Mouse (Mus musculus) adipocyte (in vitro differentiated cells): Measurements from ENCODE around the gene Ptges3l.
"Not testable (repeated sequence)": the region's sequence is repeated elsewhere in the genome, so short reads cannot be mapped to it uniquely, and the experiment has no call there.

ENCODE experiments used
- DNase-seq: peaks from one replicate; pipeline ENCODE4 v3.0.0-alpha.2; 2016; ENCODE audit warnings: low spot score

Gene Ptges3l

GRCm38 (mm10) chr11:101420148-101420547 is 5.0 kb downstream of the Ptges3l start:
- DNase-seq, result no peak

DNA sequence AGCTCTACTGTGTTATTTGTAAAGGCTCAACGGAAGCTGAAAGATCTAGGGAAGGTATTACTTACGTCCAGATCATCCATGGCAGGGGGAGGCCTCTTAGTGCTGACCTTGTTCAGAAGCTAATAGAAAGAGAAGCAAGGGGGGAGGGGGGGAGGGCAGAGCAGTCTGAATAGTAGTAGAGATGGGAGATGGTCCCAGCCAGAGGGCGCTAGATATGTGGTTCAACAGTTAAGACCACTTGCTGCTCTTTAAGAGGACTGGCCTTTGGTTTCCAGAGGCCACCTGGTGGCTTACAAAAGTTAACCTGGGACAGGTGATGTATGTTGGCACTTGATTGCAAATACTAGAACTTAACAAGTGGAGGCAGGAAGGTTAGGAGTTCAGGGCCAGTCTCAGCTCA is 5.5 kb downstream of the Ptges3l start:
- DNase-seq, result no peak

DNA sequence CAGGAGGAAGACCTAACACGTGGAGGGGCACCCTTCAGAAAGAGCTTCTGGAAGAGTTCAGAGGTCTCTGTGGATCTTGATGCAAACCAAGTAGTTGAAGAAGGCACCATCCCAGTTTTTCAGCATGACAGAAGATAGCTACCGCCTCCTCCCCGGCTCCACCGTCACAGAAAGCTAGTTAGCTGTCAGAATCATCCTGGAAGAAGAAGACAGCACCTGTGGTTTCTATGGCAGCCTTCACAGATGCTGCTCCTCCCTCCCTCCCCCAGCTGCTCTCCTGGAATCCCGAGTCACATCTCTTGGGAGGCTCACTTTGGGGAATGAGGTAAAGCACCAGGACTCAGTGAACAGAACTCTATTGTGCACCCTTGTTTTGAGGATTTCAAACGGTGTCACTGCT is 6.1 kb downstream of the Ptges3l start:
- no peak for DNase-seq

- peak; percentile 75 for DNase-seq
These were observed 7.9 kb downstream of the Ptges3l start, which contains the start of gene Aarsd1 for GRCm38 (mm10) chr11:101417101-101417855. Aarsd1 (minus strand) TSS chr11:101417615.

GRCm38 (mm10) chr11:101416433-101417100 is 8.6 kb downstream of the Ptges3l start:
- peak; percentile 62 for DNase-seq

DNA sequence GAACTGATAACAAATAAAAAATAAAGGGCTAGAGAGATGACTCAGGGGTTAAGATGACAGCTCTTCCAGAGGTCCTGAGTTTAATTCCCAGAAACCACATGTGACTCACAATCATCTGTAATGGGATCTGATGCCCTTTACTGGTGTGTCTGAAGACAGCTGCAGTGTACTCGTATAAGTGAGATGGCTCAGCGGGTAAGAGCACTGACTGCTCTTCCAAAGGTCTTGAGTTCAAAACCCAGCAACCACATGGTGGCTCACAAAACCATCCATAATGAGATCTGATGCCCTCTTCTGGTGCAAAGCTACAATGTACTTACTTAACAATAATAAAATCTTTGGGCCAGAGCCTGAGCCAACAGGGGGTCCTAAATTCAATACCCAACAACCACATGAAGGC is 9.8 kb downstream of the Ptges3l start:
- peak; percentile 36 for DNase-seq

GRCm38 (mm10) chr11:101395110-101395509 is 30.0 kb downstream of the Ptges3l start:
- DNase-seq, result peak; percentile 94

DNA sequence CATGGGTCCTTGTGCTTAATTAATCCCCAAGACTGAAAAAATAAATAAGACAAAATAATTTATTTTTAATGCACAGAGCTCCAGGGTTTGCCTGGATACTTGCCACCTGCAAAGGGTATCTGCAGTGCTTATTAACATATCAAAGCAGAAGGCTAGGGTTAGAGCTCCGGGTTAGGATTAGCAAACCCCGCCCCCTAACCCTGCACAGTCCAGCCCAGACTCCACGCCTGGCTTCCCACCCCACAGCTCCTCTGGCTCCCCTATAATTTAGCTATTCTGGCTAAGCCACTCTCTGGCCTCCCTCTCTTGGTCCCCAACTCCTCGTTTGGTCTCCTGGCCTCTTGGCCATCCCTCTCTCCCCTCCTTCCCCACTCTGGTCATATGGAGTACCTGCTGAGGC is 43.3 kb downstream of the Ptges3l start:
- DNase-seq, result no peak

- peak; percentile 97 for DNase-seq
These were observed 46.2 kb downstream of the Ptges3l start for GRCm38 (mm10) chr11:101378926-101379325.

DNA sequence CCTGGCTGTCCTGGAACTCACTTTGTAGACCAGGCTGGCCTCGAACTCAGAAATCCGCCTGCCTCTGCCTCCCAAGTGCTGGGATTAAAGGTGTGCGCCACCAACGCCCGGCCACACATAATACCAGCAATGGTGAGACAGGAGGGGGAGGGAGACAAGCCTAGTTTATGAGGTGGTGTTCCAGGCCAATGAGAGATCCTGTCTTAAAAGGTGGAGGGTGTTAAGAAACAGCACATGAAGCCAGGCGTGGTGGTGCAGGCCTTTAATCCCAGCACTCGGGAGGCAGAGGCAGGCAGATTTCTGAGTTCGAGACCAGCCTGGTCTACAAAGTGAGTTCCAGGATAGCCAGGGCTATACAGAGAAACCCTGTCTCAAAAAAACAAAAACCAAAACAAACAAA is 46.9 kb downstream of the Ptges3l start:
- not testable (repeated sequence) for DNase-seq

DNA sequence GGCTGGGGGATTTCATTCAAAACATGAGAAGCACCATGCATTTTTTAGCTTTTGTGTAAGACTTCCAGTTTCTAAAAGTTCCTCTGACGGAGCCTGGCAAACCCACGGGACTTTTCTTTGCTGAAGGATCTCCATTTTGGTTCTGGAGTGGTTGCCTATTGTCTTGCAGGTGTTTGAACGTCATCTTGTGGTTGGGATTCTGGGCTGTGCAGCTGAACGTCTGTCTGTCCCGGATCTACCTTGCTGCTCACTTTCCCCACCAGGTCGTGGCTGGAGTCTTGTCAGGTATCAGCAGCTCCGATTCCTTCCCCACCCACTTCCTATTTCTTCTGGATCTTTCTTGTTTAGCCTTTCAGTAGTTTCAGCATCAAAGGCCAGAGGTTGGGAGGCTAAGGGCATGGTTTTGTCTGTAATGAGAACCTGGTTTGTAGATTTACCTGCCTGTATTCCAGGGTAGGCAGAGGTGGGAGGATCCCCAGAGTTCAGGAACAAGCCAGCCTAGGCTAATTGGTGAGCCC is 50.7 kb downstream of the Ptges3l start:
- no peak for DNase-seq

DNA sequence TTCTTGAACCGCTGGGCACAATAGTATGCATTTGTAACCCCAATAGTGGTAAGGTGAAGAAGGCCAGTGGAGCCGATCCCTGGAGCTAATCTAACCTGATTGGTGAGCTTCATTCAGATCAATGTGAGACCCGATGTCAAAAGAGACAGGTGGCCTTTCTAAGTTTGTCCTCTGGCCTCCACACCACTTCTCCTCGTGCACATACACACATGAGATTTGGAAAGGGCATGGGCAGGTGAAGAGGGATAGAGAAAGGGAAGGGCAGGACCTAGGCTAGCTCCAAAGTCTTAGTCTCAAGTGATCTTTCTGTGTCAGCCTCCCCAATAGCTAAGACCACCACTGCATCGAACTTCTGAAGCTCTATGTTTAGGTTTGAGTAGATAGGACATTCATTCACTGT is 55.0 kb downstream of the Ptges3l start:
- no peak for DNase-seq
